Mouse (Mus musculus): ENCODE measurements at regions not wholly inside any gene's neighbourhood (a gene's known extent, or its start where the extent isn't known, plus 50 kb on each side); places are given as distances from the start of the nearest gene placed in this dataset.

GRCm38 (mm10) chr12:27593436-27593835 is 251.1 kb upstream of the Sox11 start:
- no peak for DNase-seq
- intact Hi-C loops (cut with DNase I) = no loop called here
- no peak for TF ChIP-seq CTCF (IDR thresholded peaks at IDR 0.05)
- Histone ChIP-seq H3K27ac (no peak overlapping the region), H3K4me3 (no peak overlapping the region)

DNA sequence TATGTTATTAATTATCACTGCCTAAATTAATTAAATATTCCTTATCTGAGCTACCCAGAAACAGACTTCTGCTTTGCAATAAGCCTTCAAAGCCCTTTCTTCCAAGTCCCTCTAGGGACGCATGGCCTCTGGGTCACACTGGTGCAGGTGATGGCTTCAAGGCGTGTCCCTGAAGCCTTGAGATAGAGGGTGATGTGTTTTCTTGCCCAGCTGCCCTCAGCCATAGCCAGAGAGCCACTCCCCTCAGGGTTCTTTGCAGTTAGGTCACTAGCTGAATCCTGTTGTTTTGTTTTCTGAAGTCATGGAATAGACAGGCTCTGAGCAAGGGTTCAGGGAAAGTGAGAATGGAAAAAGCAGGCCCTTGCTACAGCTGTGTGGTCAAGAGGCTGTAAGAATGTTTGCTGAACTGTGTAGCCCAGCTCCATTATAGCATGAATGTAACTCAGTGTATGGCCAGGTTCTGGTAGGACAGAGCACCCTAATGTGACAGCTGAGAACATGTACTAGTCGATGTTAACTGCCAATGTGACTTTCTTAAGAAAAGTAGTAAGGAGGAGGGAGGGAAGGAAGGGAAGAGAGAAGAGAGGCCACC is 233.8 kb upstream of the Sox11 start:
- H3K27ac ChIP-seq = no peak overlapping the region
- H3K4me3 ChIP-seq = no peak overlapping the region
- no peak for DNase-seq
- TF ChIP-seq CTCF (IDR thresholded peaks at IDR 0.05) = no peak
- intact Hi-C loops (cut with DNase I) = no loop called here

GRCm38 (mm10) chr12:27575629-27576028 is 233.3 kb upstream of the Sox11 start:
- intact Hi-C loops (cut with DNase I) = no loop called here
- no peak for TF ChIP-seq CTCF (IDR thresholded peaks at IDR 0.05)

DNA sequence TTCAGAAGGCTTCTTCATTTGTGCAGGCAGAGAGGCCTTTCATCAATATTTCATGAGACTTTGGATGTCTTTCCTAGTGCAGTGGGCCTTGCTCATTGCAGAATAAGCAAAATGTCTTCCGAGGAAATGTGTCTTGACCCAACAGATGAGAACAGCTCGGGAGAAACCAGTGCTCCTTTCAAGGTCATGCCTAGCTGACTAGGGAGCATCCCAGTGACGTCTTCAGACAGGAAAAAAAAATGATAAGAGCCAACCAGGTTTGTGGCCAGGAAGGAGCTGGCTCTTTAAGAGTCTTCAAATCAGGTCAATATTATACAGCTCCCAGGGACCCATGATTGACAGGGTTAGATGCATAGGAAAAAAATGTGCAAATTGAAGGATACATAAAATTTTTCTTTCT is 224.9 kb upstream of the Sox11 start:
- TF ChIP-seq CTCF (IDR thresholded peaks at IDR 0.05) = no peak
- Histone ChIP-seq H3K4me3 (no peak overlapping the region), H3K27ac (no peak overlapping the region)
- intact Hi-C loops (cut with DNase I) = no loop called here
- no peak for DNase-seq

More at GRCm38 (mm10) chr12:27575629-27576028, 233.3 kb upstream of the Sox11 start:
- H3K4me3 ChIP-seq = no peak overlapping the region
- no peak for DNase-seq
- H3K27ac ChIP-seq = no peak overlapping the region

- Histone ChIP-seq H3K27ac (no peak overlapping the region), H3K4me3 (no peak overlapping the region)
- intact Hi-C loops (cut with DNase I) = no loop called here
- TF ChIP-seq CTCF (IDR thresholded peaks at IDR 0.05) = no peak
- DNase-seq = no peak
Observed at GRCm38 (mm10) chr12:27565965-27566507, 223.7 kb upstream of the Sox11 start.

GRCm38 (mm10) chr12:27564641-27565306 is 222.4 kb upstream of the Sox11 start:
- TF ChIP-seq CTCF (IDR thresholded peaks at IDR 0.05) = no peak
- no peak for DNase-seq
- intact Hi-C loops (cut with DNase I) = no loop called here
- Histone ChIP-seq H3K4me3 (no peak overlapping the region), H3K27ac (no peak overlapping the region)

- no peak for DNase-seq
- TF ChIP-seq CTCF (IDR thresholded peaks at IDR 0.05) = no peak
- H3K27ac ChIP-seq = no peak overlapping the region
- intact Hi-C loops (cut with DNase I) = no loop called here
- no peak overlapping the region for H3K4me3 ChIP-seq
Observed at GRCm38 (mm10) chr12:27563900-27564299, 221.5 kb upstream of the Sox11 start.

- intact Hi-C loops (cut with DNase I) = no loop called here
- Histone ChIP-seq H3K4me3 (no peak overlapping the region), H3K27ac (no peak overlapping the region)
- no peak for DNase-seq
- TF ChIP-seq CTCF (IDR thresholded peaks at IDR 0.05) = no peak
Observed at GRCm38 (mm10) chr12:27552809-27553208, 210.4 kb upstream of the Sox11 start.

DNA sequence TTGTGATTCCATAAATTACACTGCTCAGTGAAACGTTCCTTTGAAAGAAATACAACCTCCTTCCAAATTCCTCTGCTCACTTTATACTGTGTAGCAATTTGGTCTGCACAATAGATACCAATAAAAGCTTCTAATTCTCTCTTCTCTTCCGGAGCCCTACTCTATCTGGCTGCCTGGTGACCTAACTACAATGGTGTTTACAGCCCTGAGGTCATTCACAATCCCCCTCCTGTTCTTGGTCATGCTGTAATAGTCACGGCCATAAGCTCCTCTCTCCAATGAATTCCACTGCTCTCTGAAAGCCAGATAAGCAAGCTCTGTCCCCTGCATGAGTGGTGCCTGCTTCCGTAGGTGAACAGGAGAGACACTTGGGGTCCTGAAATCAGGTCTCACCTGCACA is 195.8 kb upstream of the Sox11 start:
- TF ChIP-seq CTCF (IDR thresholded peaks at IDR 0.05) = no peak
- intact Hi-C loops (cut with DNase I) = no loop called here
- H3K4me3 ChIP-seq = no peak overlapping the region
- DNase-seq = no peak
- H3K27ac ChIP-seq = no peak overlapping the region

- no peak for TF ChIP-seq CTCF (IDR thresholded peaks at IDR 0.05)
- intact Hi-C loops (cut with DNase I) = no loop called here
- DNase-seq = no peak
- Histone ChIP-seq H3K4me3 (no peak overlapping the region), H3K27ac (no peak overlapping the region)
Observed at GRCm38 (mm10) chr12:27537507-27537906, 195.1 kb upstream of the Sox11 start.

GRCm38 (mm10) chr12:27537017-27537416 is 194.6 kb upstream of the Sox11 start:
- no peak for TF ChIP-seq CTCF (IDR thresholded peaks at IDR 0.05)
- DNase-seq = no peak
- no peak overlapping the region for H3K27ac ChIP-seq
- intact Hi-C loops (cut with DNase I) = no loop called here
- peak overlapping the region; percentile 26 for H3K4me3 ChIP-seq

GRCm38 (mm10) chr12:27525604-27526003 is 183.2 kb upstream of the Sox11 start:
- no peak for DNase-seq
- Histone ChIP-seq H3K27ac (no peak overlapping the region), H3K4me3 (no peak overlapping the region)
- TF ChIP-seq CTCF (IDR thresholded peaks at IDR 0.05) = no peak
- intact Hi-C loops (cut with DNase I) = no loop called here

DNA sequence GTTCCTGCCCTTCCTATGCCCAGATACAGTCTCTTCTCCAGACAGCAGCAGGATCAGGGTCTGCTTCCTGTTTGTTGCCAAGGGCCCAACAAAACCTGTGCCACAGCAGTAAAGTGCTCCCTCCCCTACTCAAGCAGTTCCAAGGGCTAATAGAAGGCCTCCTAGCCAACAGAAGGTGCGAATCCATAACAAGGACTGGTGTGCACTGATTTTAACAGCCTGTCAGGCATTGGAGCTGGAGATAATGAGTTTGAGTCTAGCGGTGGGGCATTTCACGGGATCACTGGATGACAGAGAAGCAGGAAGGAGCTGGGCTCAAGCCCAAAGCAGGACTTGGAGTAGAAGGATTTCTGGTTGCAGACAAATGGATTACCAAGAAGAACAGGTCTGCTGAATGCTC is 170.9 kb upstream of the Sox11 start:
- TF ChIP-seq CTCF (IDR thresholded peaks at IDR 0.05) = no peak
- intact Hi-C loops (cut with DNase I) = no loop called here
- H3K27ac ChIP-seq = no peak overlapping the region
- no peak for DNase-seq
- no peak overlapping the region for H3K4me3 ChIP-seq

DNA sequence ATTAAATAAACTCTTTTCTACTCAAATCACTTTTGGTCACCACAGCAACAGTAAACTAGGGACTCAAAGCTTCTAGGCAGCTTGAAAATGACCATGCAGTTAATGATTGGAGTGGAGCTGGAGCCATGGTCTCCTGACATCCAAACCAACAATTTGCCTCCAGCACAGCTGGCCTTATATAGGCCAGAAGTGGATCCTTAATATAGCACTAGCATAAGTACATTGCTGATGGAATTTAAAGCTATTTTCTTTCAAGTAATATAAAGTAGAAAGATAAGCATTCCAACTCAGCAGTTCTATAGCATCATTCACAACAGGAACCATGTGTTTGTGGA is 165.8 kb upstream of the Sox11 start:
- no peak overlapping the region for H3K27ac ChIP-seq
- DNase-seq = no peak
- intact Hi-C loops (cut with DNase I) = no loop called here
- H3K4me3 ChIP-seq = no peak overlapping the region
- no peak for TF ChIP-seq CTCF (IDR thresholded peaks at IDR 0.05)

Data from gastrocnemius, adult 2 months (tissue).